Mouse (Mus musculus) MEL (cell line): ENCODE measurements around the gene Psd. TPM values are rescaled to one million over a fixed set of nuclear protein-coding genes. Genes with fewer than 3 reads are reported as not detected.
A peak's percentile ranks its signal among the peaks of the same experiment; 100 is the strongest.

Experiments used
- DNase-seq: peaks from one replicate; pipeline ENCODE4 v3.0.0; 2011; ENCODE audit warnings: low read depth, low spot score
- H3K27ac ChIP-seq: 2 replicates; pipeline ENCODE4 v1.5.1; 2012; ENCODE audit warnings: low read depth, mild to moderate bottlenecking, control low read depth, low read length, moderate library complexity; ENCODE audit not compliant: control insufficient read depth
- H3K27me3 ChIP-seq, 2 experiments: fragments of 150-350 bp in 1 of 2; sonication (generic) in 1 of 2; 2 replicates each; pipeline ENCODE4 v1.6.1; 2012; ENCODE audit warnings: low read length in 2 of 2, mild to moderate bottlenecking in 2 of 2, improper control_type of control experiment in 1 of 2, moderate library complexity in 1 of 2; ENCODE audit not compliant: insufficient read depth in 2 of 2, control insufficient read depth in 1 of 2
- H3K36me3 ChIP-seq, 2 experiments: 2 replicates each; pipeline ENCODE4 v1.6.1; 2012 to 2014; ENCODE audit warnings: low read length in 2 of 2, improper control_type of control experiment in 1 of 2, inconsistent platforms in 1 of 2, mild to moderate bottlenecking in 1 of 2; ENCODE audit not compliant: insufficient read depth in 2 of 2, control insufficient read depth in 1 of 2
- H3K4me1 ChIP-seq, 2 experiments: fragments of 150-350 bp in 1 of 2; sonication (generic) in 1 of 2; 2 replicates each; pipeline ENCODE4 v1.6.1; 2012; ENCODE audit warnings: low read length in 2 of 2, improper control_type of control experiment in 1 of 2, mild to moderate bottlenecking in 1 of 2; ENCODE audit not compliant: insufficient read depth in 2 of 2, control insufficient read depth in 1 of 2
- H3K4me3 ChIP-seq, 2 experiments: fragments of 150-350 bp in 1 of 2; sonication (generic) in 1 of 2; 2 replicates each; pipeline ENCODE4 v1.5.1; 2012; ENCODE audit warnings: low read depth in 2 of 2, low read length in 2 of 2, mild to moderate bottlenecking in 2 of 2, moderate library complexity in 2 of 2, control low read depth in 1 of 2, improper control_type of control experiment in 1 of 2; ENCODE audit not compliant: control insufficient read depth in 1 of 2, insufficient read depth in 1 of 2
- H3K79me2 ChIP-seq: 2 replicates; pipeline ENCODE4 v1.6.1; 2012; ENCODE audit warnings: mild to moderate bottlenecking, low read length, moderate library complexity; ENCODE audit not compliant: control insufficient read depth, poor library complexity, insufficient read depth
- H3K9ac ChIP-seq: 2 replicates; pipeline ENCODE4 v1.6.1; 2012; ENCODE audit warnings: low read depth, mild to moderate bottlenecking, control low read depth, low read length, moderate library complexity; ENCODE audit not compliant: control insufficient read depth, poor library complexity, severe bottlenecking
- H3K9me3 ChIP-seq: fragments of 150-350 bp; sonication (generic); replicated peaks from 2 replicates; pipeline ENCODE4 v1.6.1; 2012; ENCODE audit warnings: mild to moderate bottlenecking, low read length, improper control_type of control experiment, moderate library complexity; ENCODE audit not compliant: insufficient read depth
- CHD1 ChIP-seq: IDR thresholded peaks from 2 replicates; pipeline ENCODE4 v1.6.1; 2012; ENCODE audit warnings: low read depth, mild to moderate bottlenecking, inconsistent platforms, low read length, improper control_type of control experiment
- CTCF ChIP-seq, 3 experiments: IDR thresholded peaks in 2 of 3; conservative IDR thresholded peaks in 1 of 3; 2 replicates each; pipeline ENCODE4 v1.5.1; 2011 to 2012; ENCODE audit warnings: low read length in 3 of 3, low read depth in 2 of 3, mild to moderate bottlenecking in 2 of 3, improper control_type of control experiment in 1 of 3, inconsistent platforms in 1 of 3, mixed read lengths in 1 of 3, moderate library complexity in 1 of 3; ENCODE audit not compliant: control insufficient read depth in 1 of 3, insufficient read depth in 1 of 3, poor library complexity in 1 of 3, severe bottlenecking in 1 of 3
- ELF1 ChIP-seq: IDR thresholded peaks from 2 replicates; pipeline ENCODE4 v1.6.1; 2014; ENCODE audit warnings: low read depth, mild to moderate bottlenecking, inconsistent platforms, low read length, improper control_type of control experiment, moderate library complexity
- EP300 ChIP-seq, 2 experiments: IDR thresholded peaks; 2 replicates each; pipeline ENCODE4 v1.6.1; 2011; ENCODE audit warnings: improper control_type of control experiment in 2 of 2, low read length in 2 of 2, low read depth in 1 of 2, mild to moderate bottlenecking in 1 of 2
- ETS1 ChIP-seq: IDR thresholded peaks from 2 replicates; pipeline ENCODE4 v1.6.1; 2012; ENCODE audit warnings: low read depth, mild to moderate bottlenecking, inconsistent platforms, low read length, improper control_type of control experiment, moderate library complexity
- GABPA ChIP-seq: IDR thresholded peaks from 2 replicates; pipeline ENCODE4 v1.6.1; 2012; ENCODE audit warnings: low read depth, mild to moderate bottlenecking, inconsistent platforms, low read length, improper control_type of control experiment, moderate library complexity
- GATA1 ChIP-seq: IDR thresholded peaks from 2 replicates; pipeline ENCODE4 v1.6.1; 2011; ENCODE audit warnings: low read depth, low read length, improper control_type of control experiment
- HCFC1 ChIP-seq: IDR thresholded peaks from 2 replicates; pipeline ENCODE4 v1.6.1; 2012; ENCODE audit warnings: low read depth, mild to moderate bottlenecking, inconsistent platforms, low read length, improper control_type of control experiment, moderate library complexity
- KAT2A ChIP-seq: conservative IDR thresholded peaks from 2 replicates; pipeline ENCODE4 v1.6.1; 2012; ENCODE audit warnings: low read depth, low read length, improper control_type of control experiment, inconsistent platforms
- MAX ChIP-seq: IDR thresholded peaks from 2 replicates; pipeline ENCODE4 v1.6.1; 2011; ENCODE audit warnings: low read length, improper control_type of control experiment
- MAZ ChIP-seq: IDR thresholded peaks from 2 replicates; pipeline ENCODE4 v1.6.1; 2012; ENCODE audit warnings: low read depth, mild to moderate bottlenecking, inconsistent platforms, low read length, improper control_type of control experiment
- MXI1 ChIP-seq: IDR thresholded peaks from 2 replicates; pipeline ENCODE4 v1.6.1; 2011; ENCODE audit warnings: mild to moderate bottlenecking, low read depth, low read length, improper control_type of control experiment
- MYB ChIP-seq: IDR thresholded peaks from 2 replicates; pipeline ENCODE4 v1.6.1; 2011; ENCODE audit warnings: mild to moderate bottlenecking, low read depth, low read length, improper control_type of control experiment
- MYC ChIP-seq: IDR thresholded peaks from 2 replicates; pipeline ENCODE4 v1.6.1; 2011; ENCODE audit warnings: low read depth, mild to moderate bottlenecking, low read length, improper control_type of control experiment, moderate library complexity
- NELFE ChIP-seq: IDR thresholded peaks from 2 replicates; pipeline ENCODE4 v1.6.1; 2011; ENCODE audit warnings: low read depth, low read length, improper control_type of control experiment
- POLR2A ChIP-seq, 2 experiments: IDR thresholded peaks; 2 replicates each; pipeline ENCODE4 v1.6.1; 2011 to 2012; ENCODE audit warnings: low read length in 2 of 2, mild to moderate bottlenecking in 2 of 2, control low read depth in 1 of 2, improper control_type of control experiment in 1 of 2, low read depth in 1 of 2, moderate library complexity in 1 of 2; ENCODE audit not compliant: control insufficient read depth in 1 of 2, insufficient read depth in 1 of 2, poor library complexity in 1 of 2
- POLR2AphosphoS2 ChIP-seq: IDR thresholded peaks from 2 replicates; pipeline ENCODE4 v1.6.1; 2011; ENCODE audit warnings: low read length, improper control_type of control experiment
- RCOR1 ChIP-seq: IDR thresholded peaks from 2 replicates; pipeline ENCODE4 v1.6.1; 2012; ENCODE audit warnings: low read depth, mild to moderate bottlenecking, inconsistent platforms, low read length, improper control_type of control experiment
- SIN3A ChIP-seq: IDR thresholded peaks from 2 replicates; pipeline ENCODE4 v1.6.1; 2012; ENCODE audit warnings: low read length, improper control_type of control experiment, inconsistent platforms
- TBP ChIP-seq: IDR thresholded peaks from 2 replicates; pipeline ENCODE4 v1.8.0; 2011; ENCODE audit warnings: low read depth, low read length, improper control_type of control experiment
- TCF12 ChIP-seq: IDR thresholded peaks from 2 replicates; pipeline ENCODE4 v1.6.1; 2014; ENCODE audit warnings: low read depth, mild to moderate bottlenecking, inconsistent platforms, low read length, improper control_type of control experiment, moderate library complexity
- UBTF ChIP-seq: IDR thresholded peaks from 2 replicates; pipeline ENCODE4 v1.6.1; 2012; ENCODE audit warnings: low read depth, mild to moderate bottlenecking, inconsistent platforms, low read length, improper control_type of control experiment, moderate library complexity, borderline replicate concordance; ENCODE audit not compliant: insufficient read depth
- USF1 ChIP-seq: IDR thresholded peaks from 2 replicates; pipeline ENCODE4 v1.6.1; 2014; ENCODE audit warnings: low read depth, mild to moderate bottlenecking, inconsistent platforms, low read length, improper control_type of control experiment, moderate library complexity
- USF2 ChIP-seq, 2 experiments: IDR thresholded peaks; 2 replicates each; pipeline ENCODE4 v1.6.1; 2011 to 2012; ENCODE audit warnings: improper control_type of control experiment in 2 of 2, low read length in 2 of 2, borderline replicate concordance in 1 of 2, inconsistent platforms in 1 of 2, low read depth in 1 of 2, mild to moderate bottlenecking in 1 of 2; ENCODE audit not compliant: insufficient read depth in 1 of 2
- ZC3H11A ChIP-seq: IDR thresholded peaks from 2 replicates; pipeline ENCODE4 v1.6.1; 2012; ENCODE audit warnings: low read depth, mild to moderate bottlenecking, inconsistent platforms, low read length, improper control_type of control experiment
- ZKSCAN1 ChIP-seq: IDR thresholded peaks from 2 replicates; pipeline ENCODE4 v1.6.1; 2012; ENCODE audit warnings: low read depth, mild to moderate bottlenecking, inconsistent platforms, low read length, improper control_type of control experiment, moderate library complexity
- ZMIZ1 ChIP-seq: IDR thresholded peaks from 2 replicates; pipeline ENCODE4 v1.6.1; 2012; ENCODE audit warnings: low read depth, mild to moderate bottlenecking, inconsistent platforms, low read length, improper control_type of control experiment, moderate library complexity
- polyA plus RNA-seq, 2 experiments: library from polyadenylated mRNA; stranded (reverse) in 1 of 2; unstranded in 1 of 2; fragments of >175 nt in 1 of 2; fragments of >200 nt in 1 of 2; gene quantifications; 2 replicates each; pipeline versions ENCODE4 v1.2.1 to v1.2.4; 2012; ENCODE audit warnings: low replicate concordance in 2 of 2, low read depth in 1 of 2; ENCODE audit not compliant: insufficient read length in 2 of 2, insufficient read depth in 1 of 2, missing spikeins in 1 of 2
- total RNA-seq: library from RNA; depleted of rRNA; stranded (reverse); fragments of 300-350 nt; gene quantifications from 2 replicates; pipeline ENCODE4 v1.2.3, GENCODE M21; 2012

Gene Psd
- total and polyA plus RNA-seq, 3 experiments: 4.5 to 17.2 TPM; not detected in 1

DNA sequence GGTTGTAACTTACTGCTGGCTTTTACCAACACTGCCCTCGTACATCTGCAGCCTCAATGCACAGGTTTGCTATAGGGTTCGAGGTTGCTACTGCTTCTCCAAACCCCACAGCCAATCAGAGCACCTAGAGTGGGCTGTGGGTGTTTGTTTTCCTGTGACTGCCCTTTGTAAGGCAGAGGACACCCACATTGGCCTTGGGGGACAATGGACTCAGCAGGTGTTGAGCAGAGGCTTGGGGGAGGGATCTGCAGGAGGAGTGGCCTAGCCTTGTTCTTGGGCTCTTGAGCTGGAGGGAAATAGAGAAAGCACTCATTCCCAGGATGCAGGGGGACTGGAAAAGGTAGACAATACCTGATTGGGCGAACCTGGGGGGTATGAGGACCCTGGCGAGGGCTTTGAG is 31.4 kb upstream of the Psd start:
- peak overlapping the region; percentile 77 for H3K27ac ChIP-seq
- no peaks in the 10 kb centered on the region for H3K79me2 ChIP-seq
- H3K9ac ChIP-seq: peak overlapping the region; percentile 65
- H3K4me1 ChIP-seq: peaks cover 6 to 13% of the 10 kb centered on the region in 2 experiments; a peak in 3 of 4 replicates
- H3K36me3 ChIP-seq: peaks cover 0 to 8% of the 10 kb centered on the region in 2 experiments; a peak in 2 of 4 replicates
- no peaks in the 10 kb centered on the region for H3K9me3 ChIP-seq
- peak overlapping the region; percentile 45 to 78 for H3K4me3 ChIP-seq
- H3K27me3 ChIP-seq: no peaks in the 10 kb centered on the region
- DNase-seq: peak; percentile 39
- TF ChIP-seq ZMIZ1: 0 out of 2 replicates have a peak, but pooled peaks have one; percentile 6
- no peak for TF ChIP-seq EP300 (IDR thresholded peaks at IDR 0.05; ENCODE audit: low read depth in 1 of 2, low read length in 2 of 2)

DNA sequence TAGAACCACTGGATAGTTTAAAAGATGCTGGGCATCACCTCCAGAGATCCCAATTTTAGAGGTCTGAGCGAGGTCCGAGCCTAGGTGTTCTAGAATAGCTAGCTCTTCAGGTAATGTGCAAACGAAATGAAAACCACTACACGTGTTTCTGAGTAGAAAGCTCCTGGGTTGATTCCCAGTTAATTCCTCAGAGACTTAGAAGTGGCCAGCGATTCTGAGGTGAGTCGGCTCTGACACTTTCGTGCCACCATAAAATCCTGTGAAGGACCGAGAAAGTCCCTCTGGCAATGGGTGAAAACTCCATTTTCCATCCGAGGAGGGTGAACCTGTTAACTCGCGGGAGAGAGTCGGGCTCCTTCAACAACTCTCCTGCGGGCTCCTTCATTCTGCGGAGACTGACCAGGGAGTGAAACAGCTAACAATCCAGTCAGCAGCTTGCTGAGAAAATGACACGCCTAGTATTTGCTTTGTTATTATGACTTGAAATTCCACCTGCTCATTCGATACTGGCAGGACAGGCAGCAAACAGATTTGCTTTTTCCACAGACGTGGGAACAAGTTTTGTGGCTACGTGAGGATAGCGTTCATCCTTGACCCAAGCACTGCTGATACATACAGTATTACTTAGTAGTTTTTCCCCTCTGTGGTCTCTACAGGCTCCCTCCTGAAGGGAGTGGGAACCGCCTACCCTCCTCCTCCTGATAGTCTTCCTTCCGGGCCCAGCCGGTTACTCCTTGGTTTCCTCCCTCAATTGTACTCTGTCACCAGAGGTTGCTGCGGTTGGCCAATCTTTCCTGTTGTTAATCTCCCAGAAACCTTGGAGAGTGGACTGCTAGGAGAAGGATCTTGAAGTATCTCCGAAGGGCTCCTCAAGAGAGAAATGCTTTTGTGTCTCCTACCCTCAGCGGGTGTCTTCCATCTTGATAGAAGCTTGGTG is 30.7 kb upstream of the Psd start:
- peak overlapping the region; percentile 45 to 78 for H3K4me3 ChIP-seq
- peaks cover 9 to 21% of the 10 kb centered on the region in 2 experiments for H3K4me1 ChIP-seq
- H3K79me2 ChIP-seq: no peaks in the 10 kb centered on the region
- peak overlapping the region; percentile 65 for H3K9ac ChIP-seq
- no peaks in the 10 kb centered on the region for H3K9me3 ChIP-seq
- DNase-seq: peak; percentile 76
- peak overlapping the region; percentile 77 for H3K27ac ChIP-seq
- H3K36me3 ChIP-seq: peaks cover 0 to 14% of the 10 kb centered on the region in 2 experiments; a peak in 2 of 4 replicates
- no peaks in the 10 kb centered on the region for H3K27me3 ChIP-seq
- peak; percentile 70 for TF ChIP-seq HCFC1
- peak; percentile 15 to 56; a peak in 1 of 4 replicates for TF ChIP-seq POLR2A (IDR thresholded peaks at IDR 0.05; ENCODE audit: control insufficient read depth in 1 of 2, insufficient read depth in 1 of 2, low read depth in 1 of 2, low read length in 2 of 2, poor library complexity in 1 of 2)
- TF ChIP-seq MAX: peak; percentile 30
- peak; percentile 32; the same call in 1 of the 2 replicates for TF ChIP-seq MYB
- TF ChIP-seq NELFE: peak; percentile 61
- TF ChIP-seq SIN3A: peak; percentile 66
- TF ChIP-seq ELF1: peak; percentile 64
- no peak for TF ChIP-seq CTCF (IDR thresholded peaks at IDR 0.05 in 2 of 3, conservative IDR thresholded peaks at IDR 0.05 in 1 of 3; ENCODE audit: control insufficient read depth in 1 of 3, insufficient read depth in 1 of 3, low read depth in 2 of 3, low read length in 3 of 3, poor library complexity in 1 of 3, severe bottlenecking in 1 of 3)
- TF ChIP-seq EP300 (IDR thresholded peaks at IDR 0.05; ENCODE audit: low read depth in 1 of 2, low read length in 2 of 2): peak; percentile 42 to 51; a peak in 3 of 4 replicates
- TF ChIP-seq POLR2AphosphoS2: 0 out of 2 replicates have a peak, but pooled peaks have one; percentile 41
- peak; percentile 59; the same call in 1 of the 2 replicates for TF ChIP-seq RCOR1
- no peak for TF ChIP-seq ZC3H11A
- TF ChIP-seq UBTF: no peak
- TF ChIP-seq ZKSCAN1: no peak
- TF ChIP-seq ETS1: peak; percentile 50
- TF ChIP-seq TCF12: 0 out of 2 replicates have a peak, but pooled peaks have one; percentile 31
- TF ChIP-seq ZMIZ1: 0 out of 2 replicates have a peak, but pooled peaks have one; percentile 53
- peak; percentile 86; the same call in 1 of the 2 replicates for TF ChIP-seq MAZ
- TF ChIP-seq TBP: peak; percentile 28; the same call in 1 of the 2 replicates
- peak; percentile 81; the same call in 1 of the 2 replicates for TF ChIP-seq CHD1
- no peak for TF ChIP-seq USF1
- TF ChIP-seq GABPA: no peak
- TF ChIP-seq KAT2A: 0 out of 2 replicates have a peak, but pooled peaks have one; percentile 26
- no peak for TF ChIP-seq USF2 (IDR thresholded peaks at IDR 0.05; ENCODE audit: borderline replicate concordance in 1 of 2, insufficient read depth in 1 of 2, low read depth in 1 of 2, low read length in 2 of 2)
- peak; percentile 27; the same call in 1 of the 2 replicates for TF ChIP-seq GATA1
- TF ChIP-seq MYC: peak; percentile 78; the same call in 1 of the 2 replicates
- TF ChIP-seq MXI1: peak; percentile 76
